Mouse (Mus musculus): ENCODE measurements at regions not wholly inside any gene's neighbourhood (a gene's known extent, or its start where the extent isn't known, plus 50 kb on each side); places are given as distances from the start of the nearest gene placed in this dataset.

DNA sequence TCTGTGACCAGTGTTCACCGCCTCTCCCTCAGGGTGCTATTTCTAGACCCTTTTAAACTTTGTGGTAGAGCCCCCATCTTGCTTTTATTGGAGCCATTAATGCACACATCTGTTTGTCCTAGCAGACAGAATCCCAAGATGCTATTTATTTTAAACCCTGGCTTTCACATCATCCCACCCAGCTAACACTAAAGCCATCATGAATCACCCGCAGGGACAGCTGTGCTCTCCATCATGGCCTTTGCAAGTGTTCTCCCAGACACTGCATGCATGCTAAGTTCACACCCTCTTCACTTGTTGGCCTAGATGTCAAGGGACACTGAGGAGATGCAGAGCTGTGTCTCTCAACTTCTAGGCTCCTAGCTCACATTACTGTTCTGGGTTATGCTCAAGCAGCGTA is 220.9 kb upstream of the Igfbp3 start:
- ATAC-seq (ENCODE audit: borderline replicate concordance, extremely low read depth, low FRiP score, low TSS enrichment): no peak
- no peak overlapping the region for H3K9ac ChIP-seq
- no peaks in the 10 kb centered on the region for H3K36me3 ChIP-seq
- WGBS: 93% methylated on average over 3 of the region's 3 CpGs
- H3K9me3 ChIP-seq: no peaks in the 10 kb centered on the region
- H3K4me3 ChIP-seq: no peak overlapping the region
- H3K27ac ChIP-seq: no peak overlapping the region
- no peaks in the 10 kb centered on the region for H3K4me1 ChIP-seq
- no peak overlapping the region for H3K4me2 ChIP-seq
- H3K27me3 ChIP-seq: no peaks in the 10 kb centered on the region

DNA sequence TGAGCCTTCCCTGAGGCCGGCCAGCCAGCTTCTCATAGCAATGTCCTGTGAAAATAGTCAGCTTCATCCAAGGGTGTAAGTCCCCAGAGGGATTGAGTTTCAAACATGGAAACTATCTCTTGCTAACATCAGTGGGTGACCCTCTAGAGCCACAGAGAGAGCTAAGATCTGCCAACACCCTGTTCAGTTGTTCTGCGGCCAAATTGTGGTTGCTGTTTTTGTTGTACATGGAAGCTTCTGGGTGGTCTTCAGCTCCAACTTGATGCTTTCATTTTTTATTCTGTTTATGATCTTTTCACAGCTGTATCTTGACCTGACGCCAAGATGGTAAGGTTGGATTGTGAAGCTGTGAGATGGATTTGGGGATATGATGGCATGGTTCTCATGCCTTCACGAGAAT is 214.0 kb upstream of the Igfbp3 start:
- no peak overlapping the region for H3K4me2 ChIP-seq
- H3K27ac ChIP-seq: no peak overlapping the region
- no peaks in the 10 kb centered on the region for H3K36me3 ChIP-seq
- 55% methylated on average over 4 of the region's 4 CpGs for WGBS
- no peaks in the 10 kb centered on the region for H3K27me3 ChIP-seq
- no peaks in the 10 kb centered on the region for H3K4me1 ChIP-seq
- H3K9ac ChIP-seq: no peak overlapping the region
- H3K4me3 ChIP-seq: no peak overlapping the region
- H3K9me3 ChIP-seq: no peaks in the 10 kb centered on the region
- ATAC-seq (ENCODE audit: borderline replicate concordance, extremely low read depth, low FRiP score, low TSS enrichment): no peak

DNA sequence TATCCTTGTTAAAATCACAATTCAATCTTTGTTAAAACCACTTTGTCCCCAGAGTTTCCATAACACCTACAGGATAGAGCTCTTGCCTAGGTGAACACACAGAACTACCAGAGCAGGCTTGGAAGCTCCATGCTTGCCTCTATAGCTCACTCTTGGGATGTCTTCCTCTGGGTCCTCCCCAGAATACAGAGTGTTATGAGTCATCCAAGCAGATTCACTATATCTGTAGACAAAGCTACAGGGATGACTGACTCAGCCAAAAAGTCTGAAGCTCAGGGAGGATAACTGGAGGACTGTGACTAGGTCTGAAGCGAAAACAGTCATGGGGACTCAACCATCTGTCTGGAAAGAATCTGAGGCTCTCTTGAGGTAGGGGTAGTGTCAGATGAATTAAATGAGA is 211.5 kb upstream of the Igfbp3 start:
- Histone ChIP-seq H3K27ac (no peak overlapping the region), H3K27me3 (no peaks in the 10 kb centered on the region), H3K4me2 (no peak overlapping the region), H3K36me3 (no peaks in the 10 kb centered on the region), H3K9ac (no peak overlapping the region), H3K4me1 (no peaks in the 10 kb centered on the region), H3K9me3 (no peaks in the 10 kb centered on the region), H3K4me3 (no peak overlapping the region)
- WGBS: 94% methylated on average over 1 of the region's 1 CpGs
- ATAC-seq (ENCODE audit: borderline replicate concordance, extremely low read depth, low FRiP score, low TSS enrichment): no peak

DNA sequence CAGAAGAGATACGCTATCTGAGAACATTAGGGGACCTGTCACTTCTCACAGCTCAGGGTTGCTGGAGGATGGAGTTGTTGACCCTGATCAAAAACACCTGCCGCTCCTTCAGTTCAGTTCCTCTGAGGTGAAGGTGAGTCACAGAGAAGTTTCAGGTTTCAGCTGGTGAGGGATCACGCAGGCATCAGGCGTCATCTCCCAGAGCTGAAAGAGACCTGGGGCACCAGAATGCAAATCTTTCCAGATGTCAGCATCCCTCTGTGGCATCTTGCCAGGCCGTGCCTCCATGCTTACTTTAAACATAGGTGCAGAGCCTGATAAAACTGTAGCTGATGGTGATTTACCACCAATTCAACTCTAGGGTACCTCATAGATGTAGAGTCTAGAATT is 210.4 kb upstream of the Igfbp3 start:
- 38% methylated on average over 5 of the region's 5 CpGs for WGBS
- Histone ChIP-seq H3K4me3 (no peak overlapping the region), H3K4me1 (no peaks in the 10 kb centered on the region), H3K9me3 (no peaks in the 10 kb centered on the region), H3K4me2 (no peak overlapping the region), H3K9ac (no peak overlapping the region), H3K36me3 (no peaks in the 10 kb centered on the region), H3K27me3 (no peaks in the 10 kb centered on the region), H3K27ac (no peak overlapping the region)
- ATAC-seq (ENCODE audit: borderline replicate concordance, extremely low read depth, low FRiP score, low TSS enrichment): no peak

- Histone ChIP-seq H3K9ac (no peak overlapping the region), H3K36me3 (no peaks in the 10 kb centered on the region), H3K27me3 (no peaks in the 10 kb centered on the region), H3K4me3 (no peak overlapping the region), H3K27ac (no peak overlapping the region), H3K4me1 (no peaks in the 10 kb centered on the region), H3K9me3 (no peaks in the 10 kb centered on the region), H3K4me2 (no peak overlapping the region)
- ATAC-seq (ENCODE audit: borderline replicate concordance, extremely low read depth, low FRiP score, low TSS enrichment): no peak
- 20% methylated on average over 13 of the region's 13 CpGs for WGBS
Measured at GRCm38 (mm10) chr11:7423276-7424081, 209.8 kb upstream of the Igfbp3 start.

DNA sequence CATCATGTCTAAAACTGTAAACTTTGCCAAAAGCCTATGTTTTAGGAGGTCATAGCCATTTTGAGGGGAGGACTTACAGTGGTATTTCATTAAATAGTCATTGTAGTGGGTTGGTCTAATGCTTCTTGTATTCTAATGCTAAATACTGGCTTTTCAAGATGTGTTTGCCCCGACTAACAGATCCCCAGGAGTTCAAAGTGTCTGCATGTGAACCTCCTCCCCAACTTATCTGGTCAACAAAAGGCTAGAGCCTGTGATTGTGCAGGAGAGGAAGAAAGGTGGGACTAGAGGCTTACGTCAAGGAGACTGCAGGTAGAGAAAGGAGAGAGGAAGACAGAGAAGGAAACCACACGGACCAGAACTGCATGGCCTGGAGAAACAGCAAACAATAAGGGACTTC is 198.9 kb upstream of the Igfbp3 start:
- 60% methylated on average over 3 of the region's 3 CpGs for WGBS
- Histone ChIP-seq H3K27me3 (no peaks in the 10 kb centered on the region), H3K4me2 (no peak overlapping the region), H3K27ac (no peak overlapping the region), H3K9ac (no peak overlapping the region), H3K4me3 (no peak overlapping the region), H3K9me3 (no peaks in the 10 kb centered on the region), H3K4me1 (no peaks in the 10 kb centered on the region), H3K36me3 (no peaks in the 10 kb centered on the region)
- no peak for ATAC-seq (ENCODE audit: borderline replicate concordance, extremely low read depth, low FRiP score, low TSS enrichment)

GRCm38 (mm10) chr11:7408992-7409391 is 195.3 kb upstream of the Igfbp3 start:
- Histone ChIP-seq H3K9me3 (no peaks in the 10 kb centered on the region), H3K27ac (no peak overlapping the region), H3K4me2 (no peak overlapping the region), H3K36me3 (no peaks in the 10 kb centered on the region), H3K4me1 (no peaks in the 10 kb centered on the region), H3K27me3 (no peaks in the 10 kb centered on the region), H3K9ac (no peak overlapping the region), H3K4me3 (no peak overlapping the region)
- ATAC-seq (ENCODE audit: borderline replicate concordance, extremely low read depth, low FRiP score, low TSS enrichment): no peak

DNA sequence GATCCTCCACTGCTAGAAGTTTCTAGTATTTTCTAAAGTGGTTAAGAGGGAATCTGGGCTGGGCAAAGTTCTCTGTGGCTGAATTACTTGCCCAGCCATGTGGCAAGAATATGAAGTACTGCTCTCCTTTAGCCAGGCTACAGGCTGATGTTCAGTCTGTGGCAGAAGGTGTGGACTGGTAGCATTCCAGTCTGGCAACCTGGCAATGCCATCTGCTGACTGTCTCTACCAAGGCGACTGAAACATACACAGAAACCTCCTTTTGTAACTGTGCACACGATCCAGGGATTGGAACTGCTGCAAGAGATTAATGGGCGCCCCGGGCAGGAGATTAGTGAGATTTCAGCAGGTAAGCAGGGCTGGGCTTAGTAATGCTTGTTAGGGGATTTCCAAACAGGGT is 190.9 kb upstream of the Igfbp3 start:
- Histone ChIP-seq H3K27ac (no peak overlapping the region), H3K36me3 (no peaks in the 10 kb centered on the region), H3K4me2 (no peak overlapping the region), H3K4me1 (no peaks in the 10 kb centered on the region), H3K9me3 (no peaks in the 10 kb centered on the region), H3K27me3 (no peaks in the 10 kb centered on the region), H3K9ac (no peak overlapping the region), H3K4me3 (no peak overlapping the region)
- no peak for ATAC-seq (ENCODE audit: borderline replicate concordance, extremely low read depth, low FRiP score, low TSS enrichment)
- 76% methylated on average over 4 of the region's 4 CpGs for WGBS

DNA sequence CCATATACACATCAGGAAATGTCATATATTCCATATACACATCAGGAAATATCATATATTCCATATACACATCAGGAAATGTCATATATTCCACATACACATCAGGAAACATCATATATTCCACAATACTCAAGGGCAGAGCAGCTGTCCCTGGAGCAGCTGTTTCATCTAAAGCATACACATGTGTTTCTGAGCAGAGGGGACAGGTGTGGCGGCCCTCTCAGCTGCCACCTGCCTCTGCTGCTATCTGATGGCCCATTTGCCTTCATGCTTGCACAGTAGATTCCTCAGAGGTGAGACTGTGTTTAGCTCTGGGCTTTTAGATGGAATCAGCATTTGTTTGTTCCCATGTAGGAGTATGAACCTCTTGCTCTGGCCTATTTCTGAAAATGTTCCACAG is 158.1 kb upstream of the Igfbp3 start:
- Histone ChIP-seq H3K4me1 (no peaks in the 10 kb centered on the region), H3K4me3 (no peak overlapping the region), H3K36me3 (no peaks in the 10 kb centered on the region), H3K4me2 (no peak overlapping the region), H3K27me3 (no peaks in the 10 kb centered on the region), H3K27ac (no peak overlapping the region), H3K9me3 (no peaks in the 10 kb centered on the region), H3K9ac (no peak overlapping the region)
- 38% methylated on average over 1 of the region's 1 CpGs for WGBS
- no peak for ATAC-seq (ENCODE audit: borderline replicate concordance, extremely low read depth, low FRiP score, low TSS enrichment)

GRCm38 (mm10) chr11:7361388-7361787 is 147.7 kb upstream of the Igfbp3 start:
- Histone ChIP-seq H3K27ac (no peak overlapping the region), H3K27me3 (no peaks in the 10 kb centered on the region), H3K4me1 (no peaks in the 10 kb centered on the region), H3K9ac (no peak overlapping the region), H3K9me3 (no peaks in the 10 kb centered on the region), H3K4me2 (no peak overlapping the region), H3K36me3 (no peaks in the 10 kb centered on the region), H3K4me3 (no peak overlapping the region)
- WGBS: 91% methylated on average over 3 of the region's 3 CpGs
- ATAC-seq (ENCODE audit: borderline replicate concordance, extremely low read depth, low FRiP score, low TSS enrichment): no peak

DNA sequence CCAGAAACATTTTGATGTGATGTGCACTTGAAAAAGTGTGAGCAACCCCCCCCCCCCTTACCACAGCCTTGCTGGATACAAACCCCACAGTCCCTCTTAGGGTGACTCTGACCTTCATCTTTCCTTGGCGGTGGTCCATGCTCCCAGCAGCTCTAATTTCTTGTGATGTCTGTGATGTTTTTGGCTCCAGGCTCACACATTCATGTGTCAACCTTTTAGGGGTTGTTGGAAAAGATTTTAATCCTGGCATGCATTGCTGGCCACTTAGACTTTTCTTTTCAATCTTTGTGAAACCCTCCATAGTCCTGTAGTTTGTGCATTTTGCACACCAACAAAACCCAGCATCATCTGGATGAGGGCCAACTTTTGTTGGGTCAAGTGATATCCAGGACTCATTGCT is 134.9 kb upstream of the Igfbp3 start:
- Histone ChIP-seq H3K4me3 (no peak overlapping the region), H3K27ac (no peak overlapping the region), H3K4me2 (no peak overlapping the region), H3K9ac (no peak overlapping the region), H3K4me1 (no peaks in the 10 kb centered on the region), H3K27me3 (no peaks in the 10 kb centered on the region), H3K9me3 (no peaks in the 10 kb centered on the region), H3K36me3 (no peaks in the 10 kb centered on the region)
- no peak for ATAC-seq (ENCODE audit: borderline replicate concordance, extremely low read depth, low FRiP score, low TSS enrichment)
- 70% methylated on average over 1 of the region's 1 CpGs for WGBS

DNA sequence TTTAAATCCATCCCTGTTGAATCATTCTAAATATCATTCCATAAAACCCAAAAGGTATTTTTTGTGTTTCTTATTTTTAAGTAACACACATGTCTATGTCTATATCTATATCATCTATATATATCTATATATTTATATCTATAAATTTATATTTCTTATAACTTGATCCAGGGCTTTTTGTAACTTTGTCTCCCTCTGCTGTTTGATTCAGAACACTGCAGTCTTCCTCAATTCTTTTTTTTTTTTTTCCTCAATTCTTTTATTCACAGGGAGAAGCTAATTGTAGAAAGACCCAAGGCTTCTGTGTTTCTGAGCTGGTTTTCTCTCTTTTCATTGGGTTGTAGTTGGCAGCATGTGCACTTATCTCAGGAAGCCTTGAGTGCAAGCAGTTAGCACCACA is 124.1 kb upstream of the Igfbp3 start:
- Histone ChIP-seq H3K27ac (no peak overlapping the region), H3K4me2 (no peak overlapping the region), H3K9me3 (peaks cover 8% of the 10 kb centered on the region), H3K9ac (no peak overlapping the region), H3K4me1 (no peaks in the 10 kb centered on the region), H3K36me3 (no peaks in the 10 kb centered on the region), H3K4me3 (no peak overlapping the region), H3K27me3 (no peaks in the 10 kb centered on the region)
- no peak for ATAC-seq (ENCODE audit: borderline replicate concordance, extremely low read depth, low FRiP score, low TSS enrichment)

- WGBS: 43% methylated on average over 3 of the region's 3 CpGs
- no peaks in the 10 kb centered on the region for H3K4me1 ChIP-seq
- no peak overlapping the region for H3K27ac ChIP-seq
- H3K27me3 ChIP-seq: no peaks in the 10 kb centered on the region
- no peak overlapping the region for H3K4me3 ChIP-seq
- no peak overlapping the region for H3K4me2 ChIP-seq
- no peak for ATAC-seq (ENCODE audit: borderline replicate concordance, extremely low read depth, low FRiP score, low TSS enrichment)
- no peaks in the 10 kb centered on the region for H3K9me3 ChIP-seq
- no peaks in the 10 kb centered on the region for H3K36me3 ChIP-seq
- no peak overlapping the region for H3K9ac ChIP-seq
Measured at GRCm38 (mm10) chr11:7317409-7317970, 103.8 kb upstream of the Igfbp3 start.
